Mouse (Mus musculus) lung, postnatal 0 days (tissue): ENCODE measurements around the gene Hadh.
A peak's percentile ranks its signal among the peaks of the same experiment; 100 is the strongest.

Experiments used
- CTCF ChIP-seq: IDR thresholded peaks from 2 replicates; pipeline ENCODE4 v1.5.1; 2016; ENCODE audit warnings: antibody characterized with exemption, mild to moderate bottlenecking
- EP300 ChIP-seq: IDR thresholded peaks from 2 replicates; pipeline ENCODE4 v1.6.1; 2016; ENCODE audit warnings: antibody characterized with exemption, mild to moderate bottlenecking, control low read depth

DNA sequence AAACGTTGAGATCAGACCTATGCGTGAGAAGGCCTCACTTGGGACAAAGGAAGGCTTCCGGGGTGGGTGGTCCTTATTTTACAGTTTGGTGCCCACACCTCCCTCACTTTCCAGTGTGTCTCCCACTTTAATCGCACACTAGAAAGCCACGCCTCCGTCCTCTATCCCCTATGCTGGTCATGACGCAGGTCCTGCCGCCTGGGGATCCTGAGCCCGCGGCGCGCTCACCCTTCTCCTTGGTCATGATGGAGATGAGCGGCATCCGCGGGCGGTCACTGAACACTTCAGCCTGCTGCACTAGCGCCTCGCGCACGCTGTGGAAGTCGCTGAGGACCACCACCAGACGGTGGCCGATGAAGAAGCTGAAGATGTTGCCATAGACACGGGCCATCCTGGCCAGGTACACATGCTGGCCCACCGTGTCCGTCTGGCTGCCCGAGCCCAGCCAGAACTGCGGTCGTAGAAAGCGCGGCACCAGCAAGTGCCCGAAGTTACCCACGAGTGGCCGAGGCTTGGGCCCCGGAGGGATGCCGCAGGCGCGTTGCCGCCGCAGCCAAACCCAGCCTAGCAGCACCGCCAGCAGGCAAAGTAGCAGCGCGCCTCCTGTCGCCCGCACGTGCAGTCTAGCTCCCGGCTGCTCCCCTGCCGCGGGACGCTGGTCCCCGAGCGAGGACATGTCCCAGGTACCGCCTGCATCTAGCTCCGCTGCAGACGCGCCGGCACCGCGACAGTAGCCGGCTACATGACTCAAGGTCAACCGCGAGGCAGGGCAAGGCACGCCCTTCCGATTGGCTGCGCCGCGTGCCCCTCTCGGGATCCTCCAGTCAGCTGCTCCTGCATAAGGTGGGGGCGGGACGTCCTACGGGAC, 30.8 kb upstream of the Hadh start, which contains the start of gene Cyp2u1:
- TF ChIP-seq EP300: no peak
- TF ChIP-seq CTCF: peak; percentile 58
